Mouse (Mus musculus): Measurements from ENCODE around the gene Mylk3. TPM values are rescaled to one million over a fixed set of nuclear protein-coding genes. Genes with fewer than 3 reads are reported as not detected.

The Mylk3 gene
- total RNA-seq, 2 experiments from 2014 or later: 1.6 to 2.0 TPM

DNA sequence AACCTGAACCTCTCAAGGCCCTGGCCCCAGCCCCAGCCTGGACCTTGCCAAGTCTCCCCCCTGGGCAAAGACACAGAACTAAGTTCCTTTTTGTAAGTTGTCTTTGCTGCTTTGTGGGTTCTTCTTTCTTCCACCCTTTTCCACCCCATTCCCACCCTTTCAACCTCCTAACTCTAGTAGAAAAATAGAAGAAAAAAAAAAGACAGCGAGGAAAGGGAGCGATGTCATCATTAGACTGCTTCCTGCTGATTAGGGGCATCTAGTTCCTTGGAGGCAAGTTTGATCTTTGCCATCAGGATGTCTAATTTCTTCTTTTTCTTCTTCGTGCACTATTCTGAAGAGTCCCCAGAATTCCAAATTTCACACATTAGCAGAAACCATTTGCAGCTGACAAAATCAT lies 73.1 kb downstream of the Mylk3 start:
- no peak for DNase-seq

DNA sequence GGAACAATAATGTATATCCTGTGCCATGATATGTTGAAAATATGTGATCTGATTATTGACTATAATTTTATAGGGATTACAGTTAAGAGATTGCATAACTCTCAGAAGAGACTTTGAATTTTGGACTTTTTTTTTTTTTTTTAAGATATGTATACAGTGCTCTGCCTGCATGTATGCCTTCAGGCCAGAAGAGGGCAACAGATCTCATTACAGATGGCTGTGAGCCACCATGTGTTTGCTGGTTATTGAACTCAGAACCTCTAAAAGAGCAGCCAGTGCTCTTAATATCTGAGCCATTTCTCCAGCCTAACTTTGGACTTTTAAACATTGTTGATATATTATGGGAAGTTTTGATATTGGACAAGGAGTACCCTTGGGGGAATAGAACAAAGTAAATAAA lies 74.4 kb downstream of the Mylk3 start:
- DNase-seq: no peak

DNA sequence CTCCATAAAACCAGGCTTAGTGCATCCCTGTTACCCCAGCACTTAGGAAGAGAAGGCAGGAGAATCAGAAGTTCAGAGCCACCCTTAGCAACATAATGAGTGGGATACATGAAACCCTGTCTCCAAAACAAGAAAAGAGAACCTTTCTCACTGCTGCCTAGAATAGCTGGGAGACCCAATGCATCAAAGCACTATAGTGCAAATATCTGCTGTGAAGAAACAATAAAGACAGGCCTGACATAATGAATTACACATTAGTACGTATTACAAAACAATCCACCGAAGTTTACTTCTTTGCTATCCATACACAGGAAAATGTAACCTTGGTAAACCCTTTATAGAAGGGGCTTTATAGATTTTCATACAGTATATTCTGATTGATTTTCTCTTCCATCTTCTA lies 77.6 kb downstream of the Mylk3 start:
- no peak for DNase-seq

DNA sequence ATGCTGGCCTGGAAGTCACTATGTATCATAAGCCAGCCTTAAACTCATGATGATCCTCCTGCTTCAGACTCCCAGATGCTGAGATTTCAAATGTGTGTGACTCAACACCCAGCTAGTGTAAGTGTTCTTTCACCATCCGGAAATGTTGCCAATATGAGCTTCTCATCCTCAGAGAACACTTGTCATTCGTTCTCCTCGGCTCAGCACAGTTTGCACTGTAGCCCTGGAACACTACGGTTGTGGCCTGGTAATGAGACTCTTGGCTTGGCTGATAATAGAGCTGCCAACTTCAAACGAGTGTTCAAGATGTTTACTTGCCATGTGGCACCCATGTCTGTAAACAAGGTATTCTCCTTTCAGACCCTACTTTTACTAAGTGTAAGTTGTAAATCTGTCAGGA lies 82.6 kb downstream of the Mylk3 start:
- peak in 1 of 2 experiments; percentile 6 for DNase-seq

DNA sequence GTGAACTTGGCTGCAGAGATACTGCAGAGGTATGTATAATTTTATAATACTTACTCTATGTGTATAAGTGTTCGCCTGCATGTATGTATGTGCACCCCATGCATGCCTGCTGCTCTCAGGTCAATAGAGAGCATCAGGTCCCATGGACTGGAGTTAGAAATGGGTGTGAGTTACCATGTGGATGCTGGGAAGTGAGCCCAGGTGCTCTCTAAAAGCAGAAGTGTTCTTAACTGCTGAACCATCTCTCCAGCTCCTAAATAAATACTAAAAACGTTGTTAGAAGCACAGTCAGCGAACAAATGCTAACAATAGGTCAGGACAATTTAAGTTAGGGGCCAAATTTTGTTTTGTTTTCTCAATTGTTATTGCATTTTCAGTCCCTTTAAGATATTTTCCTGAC lies 83.2 kb downstream of the Mylk3 start:
- DNase-seq: no peak

DNA sequence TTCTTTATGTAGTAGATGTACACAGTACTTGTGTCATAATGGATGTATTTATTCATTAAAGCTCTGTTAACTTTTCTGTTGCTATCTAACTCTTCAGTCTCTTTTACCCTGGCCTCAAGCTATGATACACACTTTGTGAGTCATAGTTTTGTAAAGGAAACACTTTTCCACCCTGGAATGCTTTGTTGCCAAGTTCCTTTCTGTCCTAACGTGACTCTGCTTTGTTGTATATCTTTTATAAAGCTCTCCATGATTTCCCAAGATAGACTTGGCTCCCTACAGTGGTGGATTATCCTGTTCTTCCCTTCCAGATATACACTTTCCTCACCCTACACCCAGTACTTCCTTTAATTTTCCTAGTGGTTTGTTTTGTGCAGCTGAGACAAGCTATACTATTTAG lies 84.2 kb downstream of the Mylk3 start:
- no peak for DNase-seq

DNA sequence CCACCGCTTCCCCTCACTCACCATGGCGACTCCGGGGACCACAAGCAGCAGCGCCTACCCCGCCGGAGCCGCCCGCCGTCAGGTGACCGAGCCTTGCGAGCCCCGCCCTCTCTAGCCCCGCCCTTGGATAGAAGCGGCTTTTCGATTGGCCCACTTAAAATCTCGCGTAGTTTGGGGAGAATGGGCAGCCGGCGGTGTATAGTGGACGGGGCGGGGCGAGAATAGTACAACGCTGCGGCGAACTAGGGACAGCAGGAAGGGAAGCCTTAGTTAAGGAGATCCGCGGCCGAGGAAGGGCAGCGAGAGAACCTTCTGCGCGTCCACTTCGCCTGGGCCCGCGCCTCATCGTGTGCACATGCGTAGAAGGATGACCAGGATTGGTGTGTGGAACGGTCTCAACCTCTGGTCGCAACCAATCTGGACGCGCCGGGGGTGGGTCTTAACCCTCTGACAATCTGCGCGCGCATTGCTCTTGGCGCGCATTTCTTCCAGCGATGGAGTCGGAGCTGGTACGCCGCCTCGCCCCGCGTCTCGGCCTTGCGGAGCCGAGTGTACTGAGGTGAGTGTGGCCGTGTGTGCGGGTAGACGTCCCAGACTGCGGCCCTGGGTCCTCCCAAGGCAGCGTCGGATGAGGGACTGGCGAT lies 86.6 kb downstream of the Mylk3 start, which contains the start of the genes Orc6 and Vps35:
Gene Orc6 (plus strand): TSS at position 199 of the 644 bp plus-strand sequence.
Gene Vps35 (minus strand): TSS at position 369 of the 644 bp plus-strand sequence.
- DNase-seq: peak; percentile 93 to 94

DNA sequence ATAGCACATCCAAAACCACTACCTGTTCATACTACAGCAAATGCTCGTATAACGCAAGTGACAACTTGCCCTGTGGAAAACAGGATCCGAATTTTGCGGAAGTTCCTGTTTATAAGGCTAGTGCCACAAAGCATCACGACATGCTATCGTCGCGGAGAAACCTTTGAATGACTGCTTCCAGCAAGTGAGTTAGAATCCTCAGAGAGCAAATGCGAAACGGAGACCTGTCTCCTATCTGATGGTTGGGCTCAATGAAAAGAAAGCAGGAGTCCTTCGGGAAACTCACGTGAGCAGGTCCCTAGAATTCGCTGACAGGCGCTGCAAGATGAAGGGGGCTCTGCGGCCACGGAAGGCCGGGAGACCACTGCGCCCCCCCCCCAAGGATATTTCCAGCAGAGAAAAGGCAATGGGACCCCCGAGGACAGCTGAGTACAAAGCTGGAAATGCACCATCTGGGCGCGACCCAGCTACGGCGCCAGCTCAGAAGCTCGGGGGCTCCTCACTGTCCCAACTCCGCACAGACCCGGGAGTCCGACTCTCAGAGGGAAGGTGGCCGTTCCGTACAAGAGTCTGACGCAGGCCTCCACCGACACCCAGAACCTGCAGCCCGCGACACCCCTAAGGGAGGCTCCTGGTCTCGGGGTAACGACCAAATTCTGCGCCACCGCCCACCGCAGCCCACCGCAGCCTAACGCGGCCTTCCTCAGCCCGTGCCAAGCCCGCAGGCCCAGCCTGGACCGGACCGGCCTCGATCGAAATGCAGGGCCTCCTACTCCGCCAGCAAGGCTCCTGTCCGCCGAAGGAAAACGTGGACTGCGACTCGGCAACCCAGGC lies 87.3 kb downstream of the Mylk3 start:
- DNase-seq: peak in 1 of 2 experiments; percentile 8

DNA sequence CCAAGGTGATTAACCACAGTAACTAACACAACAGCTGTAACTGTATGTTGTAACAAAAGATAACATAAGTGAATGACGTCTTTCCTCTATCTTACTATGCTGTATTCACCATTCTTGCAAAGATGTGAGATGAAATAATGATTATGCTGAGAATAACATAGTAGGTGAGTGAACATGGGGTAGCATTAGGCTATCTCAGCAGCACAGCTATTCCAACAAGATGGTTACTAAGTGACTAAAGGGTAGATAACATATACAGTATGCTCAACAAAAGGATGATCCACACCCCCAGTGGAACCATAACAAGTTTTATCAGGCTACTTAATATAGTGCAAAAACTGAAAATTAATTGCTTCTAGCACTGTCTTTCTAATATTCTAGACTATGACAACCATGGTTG lies 99.3 kb downstream of the Mylk3 start:
- no peak for DNase-seq

Other genes with a start within 250 kb of the Mylk3 start
- gene Cks1brt, start 234.4 kb downstream of the Mylk3 start, total RNA-seq (2021): not detected
- gene Olfr371, start 160.4 kb downstream of the Mylk3 start, total RNA-seq (2021): not detected
- gene Orc6, start 86.7 kb downstream of the Mylk3 start, total RNA-seq (2021): 10 to 100 TPM; 26.6 to 33.2 TPM
- gene Vps35, start 86.5 kb downstream of the Mylk3 start, total RNA-seq (2021): 100 to 1,000 TPM; 129 to 139 TPM
- gene 4921524J17Rik, start 46.5 kb upstream of the Mylk3 start, total RNA-seq (2021): 10 to 100 TPM; 16.8 to 17.1 TPM
- 10 to 100 TPM; 75.5 to 86.1 TPM for gene Gpt2, start 106.2 kb upstream of the Mylk3 start, total RNA-seq (2021)
- gene Dnaja2, start 169.0 kb upstream of the Mylk3 start, total RNA-seq (2021): 100 to 1,000 TPM; 184 to 213 TPM

All from layer of hippocampus, postnatal 36 days (tissue).